Mouse (Mus musculus): ENCODE measurements around the gene Gm20388. TPM values are rescaled to one million over a fixed set of nuclear protein-coding genes. Genes with fewer than 3 reads are reported as not detected.

The Gm20388 gene
- total and polyA plus RNA-seq, 2 experiments from 2014 or later, result 17.3 TPM; not detected in 1

DNA sequence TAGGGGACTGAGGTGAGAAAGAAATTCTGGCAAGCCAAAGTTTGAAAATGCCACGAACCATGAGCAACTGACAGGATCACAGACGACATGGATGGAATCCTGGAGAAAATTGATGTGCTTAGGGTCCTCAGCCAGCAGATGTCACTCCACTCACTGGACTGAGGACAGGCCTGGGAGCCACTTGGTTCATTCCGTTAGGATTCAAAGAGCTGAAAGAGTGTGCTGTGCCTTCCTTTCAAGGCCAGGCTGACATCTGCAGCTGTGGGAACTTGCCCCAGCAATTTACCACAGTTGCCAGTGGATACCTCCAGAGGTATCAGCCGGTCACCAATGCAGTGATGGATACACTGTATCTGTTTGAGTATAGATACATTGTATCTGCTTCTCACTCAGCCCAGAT is 3854.0 kb downstream of the Gm20388 start:
- Histone ChIP-seq H3K4me3 (ENCODE audit: low read depth, low read length) (no peak overlapping the region), H3K4me1 (ENCODE audit: control insufficient read depth, insufficient read depth) (no peaks in the 10 kb centered on the region; the same call in none of the 2 replicates), H3K9me3 (replicated peaks; ENCODE audit: control insufficient read depth, low read length) (no peaks in the 10 kb centered on the region), H3K27ac (ENCODE audit: low read depth) (no peak overlapping the region), H3K4me2 (ENCODE audit: low read depth, low read length) (no peak overlapping the region), H3K9ac (replicated peaks; ENCODE audit: low read depth, low read length) (no peak overlapping the region), H3K27me3 (ENCODE audit: control insufficient read depth, insufficient read depth, low read length) (0 out of 2 replicates have a peak, but pooled peaks cover 11% of the 10 kb centered on the region), H3K36me3 (replicated peaks; ENCODE audit: control insufficient read depth, insufficient read depth, low read length) (no peaks in the 10 kb centered on the region)
- ATAC-seq (ENCODE audit: insufficient read depth, low read depth) (no peak), DNase-seq (ENCODE audit: low spot score) (peak; percentile 47)
- WGBS, result 32% methylated on average over 4 of the region's 4 CpGs
- TF ChIP-seq CTCF (IDR thresholded peaks at IDR 0.05; ENCODE audit: low read depth), result peak; percentile 62
- no peak for TF ChIP-seq EP300 (IDR thresholded peaks at IDR 0.05; ENCODE audit: low read depth)

- TF ChIP-seq CTCF (IDR thresholded peaks at IDR 0.05; ENCODE audit: low read depth) (no peak), EP300 (IDR thresholded peaks at IDR 0.05; ENCODE audit: low read depth) (no peak)
- WGBS, result 74% methylated on average over 4 of the region's 4 CpGs
These were observed 3855.9 kb downstream of the Gm20388 start for GRCm38 (mm10) chr8:123766516-123766915.

GRCm38 (mm10) chr8:123767874-123768273 is 3857.2 kb downstream of the Gm20388 start:
- no peaks in the 10 kb centered on the region for H3K9me3 ChIP-seq (replicated peaks; ENCODE audit: control insufficient read depth, low read length)
- ATAC-seq (ENCODE audit: insufficient read depth, low read depth), result no peak
- H3K4me1 ChIP-seq (ENCODE audit: control insufficient read depth, insufficient read depth), result no peaks in the 10 kb centered on the region; the same call in none of the 2 replicates
- no peak overlapping the region for H3K4me2 ChIP-seq (ENCODE audit: low read depth, low read length)
- TF ChIP-seq EP300 (IDR thresholded peaks at IDR 0.05; ENCODE audit: low read depth) (no peak), CTCF (IDR thresholded peaks at IDR 0.05; ENCODE audit: low read depth) (no peak)
- no peak overlapping the region for H3K9ac ChIP-seq (replicated peaks; ENCODE audit: low read depth, low read length)
- 65% methylated on average over 8 of the region's 8 CpGs for WGBS
- H3K27me3 ChIP-seq (ENCODE audit: control insufficient read depth, insufficient read depth, low read length), result no peaks in the 10 kb centered on the region
- no peak for DNase-seq (ENCODE audit: low spot score)
- H3K27ac ChIP-seq (ENCODE audit: low read depth), result no peak overlapping the region
- H3K36me3 ChIP-seq (replicated peaks; ENCODE audit: control insufficient read depth, insufficient read depth, low read length), result no peaks in the 10 kb centered on the region
- H3K4me3 ChIP-seq (ENCODE audit: low read depth, low read length), result no peak overlapping the region

More at GRCm38 (mm10) chr8:123766516-123766915, 3855.9 kb downstream of the Gm20388 start:
- Histone ChIP-seq H3K36me3 (replicated peaks; ENCODE audit: control insufficient read depth, insufficient read depth, low read length) (no peaks in the 10 kb centered on the region), H3K4me3 (ENCODE audit: low read depth, low read length) (no peak overlapping the region), H3K4me1 (ENCODE audit: control insufficient read depth, insufficient read depth) (no peaks in the 10 kb centered on the region; the same call in none of the 2 replicates), H3K9me3 (replicated peaks; ENCODE audit: control insufficient read depth, low read length) (no peaks in the 10 kb centered on the region), H3K27me3 (ENCODE audit: control insufficient read depth, insufficient read depth, low read length) (0 out of 2 replicates have a peak, but pooled peaks cover 8% of the 10 kb centered on the region), H3K27ac (ENCODE audit: low read depth) (no peak overlapping the region), H3K9ac (replicated peaks; ENCODE audit: low read depth, low read length) (no peak overlapping the region), H3K4me2 (ENCODE audit: low read depth, low read length) (no peak overlapping the region)
- ATAC-seq (ENCODE audit: insufficient read depth, low read depth) (no peak), DNase-seq (ENCODE audit: low spot score) (no peak)

DNA sequence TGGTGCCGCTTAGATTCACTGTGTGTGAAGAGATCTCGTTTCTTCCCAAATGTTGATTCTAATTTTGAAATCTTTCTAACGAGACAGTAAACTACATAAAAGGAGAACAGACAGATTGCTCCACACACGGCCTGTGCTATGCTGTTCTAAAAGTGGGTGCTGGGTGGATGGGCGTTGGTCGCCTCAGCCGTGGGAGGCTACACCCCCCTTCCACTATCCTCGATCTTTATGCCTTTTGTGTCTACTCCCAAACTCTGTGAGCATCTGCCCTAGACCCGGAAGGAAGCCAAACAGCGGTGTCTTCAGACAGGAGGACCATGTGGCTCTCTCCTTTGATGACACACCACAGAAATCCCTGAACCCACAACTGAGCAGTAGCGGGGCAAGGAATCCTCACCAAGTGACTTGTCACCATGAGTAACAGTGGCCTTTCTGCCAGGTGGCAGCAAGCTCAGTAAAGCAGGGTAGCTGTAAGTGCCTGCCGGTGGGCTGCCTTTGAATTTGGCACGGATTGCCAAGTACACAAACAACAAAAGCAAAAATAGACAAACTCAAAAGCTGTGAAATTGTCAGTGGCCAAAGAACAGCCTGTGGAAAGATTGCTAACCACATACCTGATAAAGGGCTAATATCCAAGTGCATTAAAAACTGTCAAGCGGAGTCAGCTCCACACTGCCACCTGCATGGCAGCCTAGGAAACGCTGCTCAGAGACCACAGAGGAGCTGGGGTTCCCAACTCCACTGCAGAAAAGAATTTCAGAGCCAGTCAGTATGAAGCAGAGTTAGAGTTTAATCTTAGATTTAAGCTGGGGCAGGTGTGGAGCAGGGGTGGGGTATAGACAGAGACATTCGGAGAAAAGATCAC is 3858.1 kb downstream of the Gm20388 start:
- H3K27me3 ChIP-seq (ENCODE audit: control insufficient read depth, insufficient read depth, low read length), result no peaks in the 10 kb centered on the region
- H3K36me3 ChIP-seq (replicated peaks; ENCODE audit: control insufficient read depth, insufficient read depth, low read length), result no peaks in the 10 kb centered on the region
- ATAC-seq (ENCODE audit: insufficient read depth, low read depth) (peak; percentile 36; the same call in 1 of the 2 replicates), DNase-seq (ENCODE audit: low spot score) (peak; percentile 63)
- H3K9ac ChIP-seq (replicated peaks; ENCODE audit: low read depth, low read length), result no peak overlapping the region
- TF ChIP-seq EP300 (IDR thresholded peaks at IDR 0.05; ENCODE audit: low read depth), result no peak
- TF ChIP-seq CTCF (IDR thresholded peaks at IDR 0.05; ENCODE audit: low read depth), result peak; percentile 81
- no peak overlapping the region for H3K27ac ChIP-seq (ENCODE audit: low read depth)
- H3K4me1 ChIP-seq (ENCODE audit: control insufficient read depth, insufficient read depth), result no peaks in the 10 kb centered on the region; the same call in 1 of the 2 replicates
- no peak overlapping the region for H3K4me3 ChIP-seq (ENCODE audit: low read depth, low read length)
- H3K9me3 ChIP-seq (replicated peaks; ENCODE audit: control insufficient read depth, low read length), result no peaks in the 10 kb centered on the region
- 59% methylated on average over 16 of the region's 16 CpGs for WGBS
- no peak overlapping the region for H3K4me2 ChIP-seq (ENCODE audit: low read depth, low read length)

GRCm38 (mm10) chr8:123773468-123773867 is 3862.8 kb downstream of the Gm20388 start:
- Histone ChIP-seq H3K9ac (replicated peaks; ENCODE audit: low read depth, low read length) (no peak overlapping the region), H3K9me3 (replicated peaks; ENCODE audit: control insufficient read depth, low read length) (no peaks in the 10 kb centered on the region), H3K27ac (ENCODE audit: low read depth) (no peak overlapping the region), H3K36me3 (replicated peaks; ENCODE audit: control insufficient read depth, insufficient read depth, low read length) (no peaks in the 10 kb centered on the region), H3K4me2 (ENCODE audit: low read depth, low read length) (no peak overlapping the region), H3K4me3 (ENCODE audit: low read depth, low read length) (no peak overlapping the region), H3K27me3 (ENCODE audit: control insufficient read depth, insufficient read depth, low read length) (no peaks in the 10 kb centered on the region), H3K4me1 (ENCODE audit: control insufficient read depth, insufficient read depth) (no peaks in the 10 kb centered on the region)
- WGBS, result 66% methylated on average over 12 of the region's 12 CpGs
- ATAC-seq (ENCODE audit: insufficient read depth, low read depth) (no peak), DNase-seq (ENCODE audit: low spot score) (no peak)
- TF ChIP-seq CTCF (IDR thresholded peaks at IDR 0.05; ENCODE audit: low read depth) (no peak), EP300 (IDR thresholded peaks at IDR 0.05; ENCODE audit: low read depth) (no peak)
